Comparison of ENCODE assay signal across 25 mouse cellular contexts in genomic region chr9:14917661-14918060, GRCm38 (mm10). TPM values are rescaled to one million over a fixed set of nuclear protein-coding genes. Genes with fewer than 3 reads are reported as not detected.
DNase-seq lines count a peak whose midpoint lies in the region; ATAC-seq lines count a peak whose summit lies in the region.
"Had no signal": no experiment of that assay in that cellular context is flagged by ENCODE, and none has a peak within 500 bp of the region (broad histone marks: within the 10 kb centered on the region; RNA-seq: fewer than 3 reads in every experiment).

No protein-coding gene starts in this region.

- H3K27ac ChIP-seq in heart, embryonic 15.5 days: no peak overlapping the region
- no peak overlapping the region for H3K27ac ChIP-seq in kidney, embryonic 16.5 days (ENCODE audit: low read length)
- H3K27ac ChIP-seq in neural tube, embryonic 14.5 days (ENCODE audit: low read depth, low read length): no peak overlapping the region
- no peak overlapping the region for H3K27ac ChIP-seq in neural tube, embryonic 15.5 days (replicated peaks)
- H3K27ac ChIP-seq: embryonic facial prominence, embryonic 13.5 days; forebrain, embryonic 12.5 days; heart, embryonic 13.5 days; hindbrain, embryonic 13.5 days had no signal

- no peak overlapping the region for H3K4me3 ChIP-seq in heart, embryonic 15.5 days
- no peak overlapping the region for H3K4me3 ChIP-seq in kidney, embryonic 16.5 days (ENCODE audit: low read length)
- no peak overlapping the region for H3K4me3 ChIP-seq in neural tube, embryonic 14.5 days (ENCODE audit: low read depth, low read length)
- H3K4me3 ChIP-seq in neural tube, embryonic 15.5 days (replicated peaks): no peak overlapping the region
- H3K4me3 ChIP-seq: embryonic facial prominence, embryonic 13.5 days; forebrain, embryonic 12.5 days; heart, embryonic 13.5 days; hindbrain, embryonic 13.5 days had no signal

- H3K36me3 ChIP-seq in heart, embryonic 15.5 days: no peaks in the 10 kb centered on the region
- no peaks in the 10 kb centered on the region for H3K36me3 ChIP-seq in kidney, embryonic 16.5 days (ENCODE audit: insufficient read depth, low read length)
- no peaks in the 10 kb centered on the region for H3K36me3 ChIP-seq in neural tube, embryonic 14.5 days (ENCODE audit: control insufficient read depth, insufficient read depth, low read length)
- H3K36me3 ChIP-seq in neural tube, embryonic 15.5 days: no peaks in the 10 kb centered on the region
- H3K36me3 ChIP-seq: embryonic facial prominence, embryonic 13.5 days; forebrain, embryonic 12.5 days; heart, embryonic 13.5 days; hindbrain, embryonic 13.5 days had no signal

- DNase-seq in heart, postnatal 25 days (ENCODE audit: low spot score): no peak
- DNase-seq in kidney, postnatal 10 days: no peak
- DNase-seq: adrenal gland, postnatal 14 days; cerebellum, adult 11-12 months; cerebellum, adult 9-10 months; cerebellum, postnatal 36 days; gastrocnemius, postnatal 14 days; heart, postnatal 10 days had no signal

- no peaks in the 10 kb centered on the region for H3K4me1 ChIP-seq in heart, embryonic 15.5 days (replicated peaks)
- peaks cover 14% of the 10 kb centered on the region for H3K4me1 ChIP-seq in kidney, embryonic 16.5 days (ENCODE audit: insufficient read depth, low read length)
- H3K4me1 ChIP-seq in neural tube, embryonic 14.5 days (ENCODE audit: control insufficient read depth, insufficient read depth, low read length): no peaks in the 10 kb centered on the region
- 0 out of 2 replicates have a peak, but pooled peaks cover 3% of the 10 kb centered on the region for H3K4me1 ChIP-seq in neural tube, embryonic 15.5 days
- H3K4me1 ChIP-seq: embryonic facial prominence, embryonic 13.5 days had no signal

- H3K9ac ChIP-seq in heart, embryonic 15.5 days: no peak overlapping the region
- H3K9ac ChIP-seq in kidney, embryonic 16.5 days (replicated peaks; ENCODE audit: low read length): no peak overlapping the region
- no peak overlapping the region for H3K9ac ChIP-seq in neural tube, embryonic 14.5 days (replicated peaks; ENCODE audit: low read depth, low read length)
- no peak overlapping the region for H3K9ac ChIP-seq in neural tube, embryonic 15.5 days (replicated peaks)
- H3K9ac ChIP-seq: embryonic facial prominence, embryonic 13.5 days; forebrain, embryonic 12.5 days; heart, embryonic 13.5 days; hindbrain, embryonic 13.5 days had no signal

- ATAC-seq in heart, embryonic 15.5 days (replicated peaks; ENCODE audit: insufficient number of reproducible peaks, insufficient read depth, low FRiP score, low read depth): 0 out of 2 replicates have a peak, but pooled peaks have one; percentile 27
- ATAC-seq in kidney, embryonic 16.5 days (ENCODE audit: low FRiP score, low TSS enrichment): 0 out of 2 replicates have a peak, but pooled peaks have one; percentile 31
- 0 out of 2 replicates have a peak, but pooled peaks have one; percentile 46 for ATAC-seq in neural tube, embryonic 14.5 days (ENCODE audit: low read depth)
- ATAC-seq in neural tube, embryonic 15.5 days (ENCODE audit: low FRiP score): no peak
- ATAC-seq in megakaryocyte-erythroid progenitor cell, adult 5-6 weeks (replicated peaks; ENCODE audit: low FRiP score, low TSS enrichment, poor library complexity, severe bottlenecking): no peak
- ATAC-seq: activated CD4-positive, CD25-positive, alpha-beta regulatory T cell, adult 4 months; forebrain, embryonic 16.5 days; Patski had no signal

- H3K4me2 ChIP-seq in heart, embryonic 15.5 days: no peak overlapping the region
- no peak overlapping the region for H3K4me2 ChIP-seq in kidney, embryonic 16.5 days (replicated peaks; ENCODE audit: low read depth, low read length)
- H3K4me2 ChIP-seq in neural tube, embryonic 14.5 days (ENCODE audit: low read depth, low read length): no peak overlapping the region
- no peak overlapping the region for H3K4me2 ChIP-seq in neural tube, embryonic 15.5 days
- H3K4me2 ChIP-seq: embryonic facial prominence, embryonic 13.5 days; forebrain, embryonic 12.5 days; heart, embryonic 13.5 days; hindbrain, embryonic 13.5 days had no signal

- intact Hi-C loops in heart, postnatal 25 days (cut with DNase I): no loop called here

- H3K27me3 ChIP-seq in heart, embryonic 15.5 days: no peaks in the 10 kb centered on the region
- H3K27me3 ChIP-seq in kidney, embryonic 16.5 days (ENCODE audit: insufficient read depth, low read length): no peaks in the 10 kb centered on the region
- no peaks in the 10 kb centered on the region for H3K27me3 ChIP-seq in neural tube, embryonic 14.5 days (ENCODE audit: control insufficient read depth, insufficient read depth, low read length)
- H3K27me3 ChIP-seq in neural tube, embryonic 15.5 days (replicated peaks): 0 out of 2 replicates have a peak, but pooled peaks cover 3% of the 10 kb centered on the region
- H3K27me3 ChIP-seq: embryonic facial prominence, embryonic 13.5 days; forebrain, embryonic 12.5 days; heart, embryonic 13.5 days; hindbrain, embryonic 13.5 days had no signal

- H3K9me3 ChIP-seq in heart, embryonic 15.5 days (replicated peaks): no peaks in the 10 kb centered on the region
- no peaks in the 10 kb centered on the region for H3K9me3 ChIP-seq in kidney, embryonic 16.5 days (ENCODE audit: low read length)
- H3K9me3 ChIP-seq in neural tube, embryonic 14.5 days (ENCODE audit: control insufficient read depth, low read length): no peaks in the 10 kb centered on the region
- no peaks in the 10 kb centered on the region for H3K9me3 ChIP-seq in neural tube, embryonic 15.5 days (replicated peaks)
- H3K9me3 ChIP-seq: embryonic facial prominence, embryonic 13.5 days; forebrain, embryonic 12.5 days; hindbrain, embryonic 13.5 days had no signal

- 90% methylated on average over 2 of the region's 2 CpGs for WGBS in heart, embryonic 15.5 days
- 72% methylated on average over 2 of the region's 2 CpGs for WGBS in kidney, embryonic 16.5 days
- 94% methylated on average over 2 of the region's 2 CpGs for WGBS in neural tube, embryonic 14.5 days
- 100% methylated on average over 2 of the region's 2 CpGs for WGBS in neural tube, embryonic 15.5 days

RNA-seq across cellular contexts. Expression of gene Izumo1r, which starts 13.9 kb away (rescaled TPM):
- 0.13 and 1.8 TPM in 2 replicates for polyA plus RNA-seq in heart, embryonic 15.5 days (2015; fragmentation: Nextera tagmentation; extraction: Ambion mirVana)
- not detected for total RNA-seq in heart, postnatal 25 days (2021)
- not detected in 2 replicates for polyA plus RNA-seq in kidney, embryonic 16.5 days (2015; fragmentation: Nextera tagmentation; extraction: Ambion mirVana)
- polyA plus RNA-seq in neural tube, embryonic 14.5 days (2014; fragmentation: Nextera tagmentation; extraction: Ambion mirVana): not detected in 2 replicates
- polyA plus RNA-seq in neural tube, embryonic 15.5 days (2015; fragmentation: Nextera tagmentation; extraction: Ambion mirVana): 1.9 TPM in 1 of 2 replicates, not detected in the other
- 1.9 TPM in 1 of 2 replicates, not detected in the other for total RNA-seq in megakaryocyte-erythroid progenitor cell, adult 5-6 weeks (2014; fragmentation: Nextera tagmentation)
- not detected in 2 replicates for total RNA-seq in megakaryocyte-erythroid progenitor cell, adult 5-6 weeks (2017)
- total RNA-seq: adrenal gland, adult 18-20 months; adrenal gland, postnatal 14 days; gastrocnemius, adult 18-20 months; gastrocnemius, postnatal 14 days; heart, postnatal 10 days; hematopoietic stem cell, adult 5-6 weeks had no signal
- polyA plus RNA-seq: C2C12; forebrain, embryonic 12.5 days; forebrain, embryonic 16.5 days; heart, embryonic 13.5 days; hindbrain, embryonic 13.5 days; Patski had no signal

RNA-seq across cellular contexts. Expression of gene Gpr83, which starts 57.7 kb away (rescaled TPM):
- 0.26 and 2.3 TPM in 2 replicates for polyA plus RNA-seq in heart, embryonic 15.5 days (2015; fragmentation: Nextera tagmentation; extraction: Ambion mirVana)
- not detected for total RNA-seq in heart, postnatal 25 days (2021)
- 0.49 and 0.53 TPM in 2 replicates for polyA plus RNA-seq in kidney, embryonic 16.5 days (2015; fragmentation: Nextera tagmentation; extraction: Ambion mirVana)
- polyA plus RNA-seq in neural tube, embryonic 14.5 days (2014; fragmentation: Nextera tagmentation; extraction: Ambion mirVana): 0.54 and 0.75 TPM in 2 replicates
- 1.1 and 4.4 TPM in 2 replicates for polyA plus RNA-seq in neural tube, embryonic 15.5 days (2015; fragmentation: Nextera tagmentation; extraction: Ambion mirVana)
- not detected in 2 replicates for total RNA-seq in megakaryocyte-erythroid progenitor cell, adult 5-6 weeks (2014; fragmentation: Nextera tagmentation)
- not detected in 2 replicates for total RNA-seq in megakaryocyte-erythroid progenitor cell, adult 5-6 weeks (2017)
- total RNA-seq: adrenal gland, adult 18-20 months; adrenal gland, postnatal 14 days; gastrocnemius, adult 18-20 months; gastrocnemius, postnatal 14 days; hematopoietic stem cell, adult 5-6 weeks had no signal
- polyA plus RNA-seq: C2C12; gonadal fat pad, adult 2 months; Patski had no signal

Comparison
In these comparisons a context has a peak if more than half of its experiments do, and no peak if none do; other contexts are left out.
1. ATAC-seq: peak in heart, embryonic 15.5 days (single experiment), kidney, embryonic 16.5 days (single experiment) and neural tube, embryonic 14.5 days (single experiment); none in neural tube, embryonic 15.5 days (single experiment) and megakaryocyte-erythroid progenitor cell, adult 5-6 weeks (single experiment).